Mouse (Mus musculus) left cerebral cortex, adult 2 months (tissue): ENCODE results near the gene Mta2. TPM values are rescaled to one million over a fixed set of nuclear protein-coding genes. Genes with fewer than 3 reads are reported as not detected.

Source experiments
- DNase-seq, 2 experiments: peaks; one replicate each; pipeline ENCODE4 v3.0.0; 2021 to 2022; ENCODE audit warnings: low spot score in 2 of 2, mixed read lengths in 1 of 2; ENCODE audit errors: extremely low spot score in 1 of 2
- H3K27ac ChIP-seq: fragments of 200-600 bp; 2 replicates; pipeline ENCODE4 v1.8.1; 2022
- H3K4me3 ChIP-seq: fragments of 200-600 bp; 2 replicates; pipeline ENCODE4 v1.8.1; 2022
- CTCF ChIP-seq: fragments of 200-600 bp; IDR thresholded peaks from 2 replicates; pipeline ENCODE4 v1.8.1; 2022; ENCODE audit warnings: antibody characterized with exemption, mild to moderate bottlenecking, moderate library complexity
- intact Hi-C: fragments of 180-260 bp; cut with DNase I; formaldehyde crosslinking; loops from one replicate; pipeline ENCODE4 v1.15.1; 2025
- total RNA-seq, 2 experiments: library from RNA; stranded (reverse); gene quantifications; 2 replicates each; pipeline ENCODE4 v1.2.3; 2021

The Mta2 gene
- total RNA-seq, 2 experiments from 2014 or later: 55.5 to 55.6 TPM

GRCm38 (mm10) chr19:8911810-8912209 lies 29.9 kb upstream of the Mta2 start:
- DNase-seq: no peak
- Histone ChIP-seq H3K4me3 (no peak overlapping the region), H3K27ac (peak overlapping the region; percentile 51)
- intact Hi-C loops: no loop called here
- TF ChIP-seq CTCF: no peak

GRCm38 (mm10) chr19:8914212-8914611 lies 27.5 kb upstream of the Mta2 start:
- no peak for DNase-seq
- no peak for TF ChIP-seq CTCF
- Histone ChIP-seq H3K4me3 (no peak overlapping the region), H3K27ac (peak overlapping the region; percentile 6; the same call in 1 of the 2 replicates)
- intact Hi-C loops: no loop called here

DNA sequence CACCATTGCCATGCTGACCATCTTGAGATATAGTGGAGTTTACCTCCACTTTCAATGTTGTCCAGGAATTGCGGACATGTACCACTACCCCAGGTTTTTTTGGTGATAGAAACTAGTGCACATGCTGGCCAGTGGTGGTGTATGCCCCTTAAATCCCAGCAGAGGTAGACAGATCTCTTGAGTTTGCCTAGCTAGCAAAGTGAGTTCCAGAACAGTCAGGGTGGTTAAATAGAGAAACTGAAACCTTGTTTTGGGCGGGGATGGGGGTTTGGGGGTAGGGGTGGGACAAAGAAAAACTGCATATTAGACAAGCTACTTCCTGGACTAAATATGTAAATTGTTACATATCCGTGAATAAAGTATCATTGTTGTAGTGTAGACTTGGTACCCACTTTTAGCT lies 22.7 kb upstream of the Mta2 start:
- no peak for DNase-seq
- intact Hi-C loops: no loop called here
- no peak for TF ChIP-seq CTCF
- no peak overlapping the region for H3K27ac ChIP-seq
- H3K4me3 ChIP-seq: no peak overlapping the region

DNA sequence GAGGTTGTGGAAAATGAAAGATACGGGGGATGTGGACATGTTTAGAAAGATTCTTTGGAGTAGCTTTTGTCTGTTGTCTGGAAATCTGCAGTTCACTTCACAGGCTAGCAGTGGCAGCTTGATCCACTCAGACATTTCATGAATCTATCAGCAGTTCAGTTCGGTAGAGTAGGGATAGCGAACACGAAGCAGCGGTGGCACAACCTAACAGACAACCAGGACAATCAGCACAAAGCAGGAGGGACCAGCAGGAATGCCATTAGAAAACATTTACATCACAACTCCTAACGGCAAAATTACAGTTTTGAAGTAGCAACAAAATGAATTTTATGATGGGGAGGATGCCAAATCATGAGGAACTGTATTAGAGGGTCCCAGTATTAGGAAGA lies 22.0 kb upstream of the Mta2 start:
- no peak for DNase-seq
- intact Hi-C loops: no loop called here
- Histone ChIP-seq H3K27ac (peak overlapping the region; percentile 90), H3K4me3 (peak overlapping the region; percentile 59)
- no peak for TF ChIP-seq CTCF

DNA sequence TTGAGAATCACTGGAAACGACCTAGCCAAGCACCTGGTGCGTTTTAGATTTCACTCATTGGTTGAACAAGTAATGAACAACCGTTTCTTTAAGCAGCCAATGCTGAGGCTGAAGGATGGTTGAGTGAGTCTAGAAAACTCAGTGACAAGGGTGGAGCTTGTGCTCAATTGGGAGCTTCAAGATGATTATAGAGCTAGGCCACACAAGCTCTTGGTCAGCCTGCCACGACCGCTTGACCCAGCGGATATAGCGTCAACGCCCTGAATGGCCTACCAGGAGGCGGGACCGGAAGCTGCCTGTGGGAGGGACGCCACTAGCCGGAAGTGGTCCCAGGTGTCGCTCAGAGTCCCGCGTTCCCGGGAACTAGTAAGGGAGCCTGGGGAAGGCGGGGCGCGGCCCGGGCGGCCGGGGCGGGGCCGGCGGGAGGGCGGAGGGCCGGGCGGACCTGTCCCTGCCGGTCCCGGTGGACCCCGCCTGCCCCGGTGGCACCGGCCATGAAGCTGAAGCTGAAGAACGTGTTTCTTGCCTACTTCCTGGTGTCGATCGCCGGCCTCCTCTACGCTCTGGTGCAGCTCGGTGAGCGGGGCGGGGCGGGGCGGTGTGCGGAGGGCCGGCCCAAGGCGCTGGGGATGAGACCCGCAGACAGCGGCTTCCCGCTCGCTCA lies 21.5 kb upstream of the Mta2 start, which contains the start of gene B3gat3:
TSS of gene B3gat3 (plus strand) at position 302 of the 664 bp plus-strand sequence.
- TF ChIP-seq CTCF: no peak
- H3K4me3 ChIP-seq: peak within 1 kb of the TSS; percentile 59
- peak; percentile 92 to 94 for DNase-seq
- intact Hi-C loops: no loop called here
- peak within 1 kb of the TSS; percentile 90 for H3K27ac ChIP-seq

DNA sequence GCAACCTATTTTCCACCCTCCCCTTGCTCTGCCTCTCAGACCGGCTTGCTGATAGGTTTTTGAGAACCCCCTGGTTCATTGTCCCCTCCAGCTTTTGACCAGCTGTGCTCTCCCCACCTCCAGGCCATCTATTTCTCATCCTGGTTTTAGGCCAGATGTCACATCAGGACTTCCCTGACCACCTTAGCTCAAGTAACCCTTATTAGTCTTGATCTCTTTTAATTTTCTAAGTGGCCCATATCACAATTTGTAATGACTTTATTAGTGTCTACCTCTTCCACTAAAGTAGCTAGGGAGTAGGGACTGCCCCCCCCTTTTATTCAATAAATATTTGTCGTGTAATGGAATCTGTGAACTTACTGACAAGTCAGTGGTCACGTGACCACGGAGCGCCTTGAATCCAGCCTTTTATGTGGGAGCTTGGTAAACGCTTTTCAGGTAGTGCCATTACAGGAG lies 20.8 kb upstream of the Mta2 start:
- H3K4me3 ChIP-seq: peak overlapping the region; percentile 59
- no peak for DNase-seq
- no peak for TF ChIP-seq CTCF
- peak overlapping the region; percentile 90 for H3K27ac ChIP-seq
- intact Hi-C loops: no loop called here

DNA sequence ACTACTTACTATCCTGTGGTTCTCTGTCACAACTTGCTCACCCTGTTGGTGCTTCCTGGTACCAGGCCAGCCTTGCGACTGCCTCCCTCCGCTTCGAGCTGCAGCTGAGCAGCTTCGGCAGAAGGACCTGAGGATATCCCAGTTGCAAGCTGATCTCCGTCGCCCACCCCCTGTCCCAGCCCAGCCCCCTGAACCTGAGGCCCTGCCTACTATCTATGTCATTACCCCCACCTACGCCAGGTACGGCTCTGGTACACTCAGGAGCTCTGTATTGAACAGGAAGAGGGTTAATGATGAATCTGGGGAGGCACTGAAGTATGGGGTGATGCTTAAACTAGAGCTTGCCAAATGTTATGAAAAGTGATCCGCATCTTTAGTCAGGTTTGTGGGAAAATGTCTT lies 19.9 kb upstream of the Mta2 start:
- no peak for TF ChIP-seq CTCF
- no peak for DNase-seq
- intact Hi-C loops: no loop called here
- H3K27ac ChIP-seq: no peak overlapping the region
- no peak overlapping the region for H3K4me3 ChIP-seq

- no peak for TF ChIP-seq CTCF
- Histone ChIP-seq H3K4me3 (no peak overlapping the region), H3K27ac (peak overlapping the region; percentile 7; the same call in 1 of the 2 replicates)
- no peak for DNase-seq
- intact Hi-C loops: no loop called here
Observed at GRCm38 (mm10) chr19:8926766-8927165, 14.9 kb upstream of the Mta2 start.

DNA sequence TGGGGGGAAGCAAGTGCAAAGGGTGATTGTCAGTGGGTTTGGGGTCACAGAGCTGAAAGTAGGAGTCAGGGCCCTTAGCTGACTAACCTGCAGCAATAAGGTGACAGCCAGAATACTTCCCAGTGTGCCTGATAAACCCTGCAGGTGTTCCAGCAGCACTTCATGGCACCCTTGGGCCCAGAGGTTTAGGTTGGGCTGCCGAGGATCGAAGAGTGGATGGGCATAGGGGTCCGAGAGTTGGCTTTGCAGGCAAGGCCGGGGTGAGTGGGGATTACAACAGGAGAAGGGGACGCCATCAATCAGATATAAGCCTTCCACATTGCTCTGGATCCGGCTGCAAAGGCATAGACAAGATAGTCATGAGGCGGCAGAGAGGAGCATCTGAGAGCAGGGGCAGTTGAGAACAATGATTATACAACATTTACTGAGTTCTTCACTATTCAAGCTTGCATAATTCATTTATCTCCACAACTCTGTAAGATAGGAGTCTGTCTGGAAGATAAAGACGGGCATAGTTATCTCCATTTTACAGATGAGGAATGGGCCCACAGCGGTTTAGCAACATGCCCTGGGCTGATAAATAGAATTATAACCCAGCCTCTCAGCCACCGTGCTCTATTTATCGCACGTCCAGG lies 13.7 kb upstream of the Mta2 start:
- TF ChIP-seq CTCF: no peak
- H3K4me3 ChIP-seq: no peak overlapping the region
- H3K27ac ChIP-seq: peak overlapping the region; percentile 73
- intact Hi-C loops: no loop called here
- DNase-seq: no peak

DNA sequence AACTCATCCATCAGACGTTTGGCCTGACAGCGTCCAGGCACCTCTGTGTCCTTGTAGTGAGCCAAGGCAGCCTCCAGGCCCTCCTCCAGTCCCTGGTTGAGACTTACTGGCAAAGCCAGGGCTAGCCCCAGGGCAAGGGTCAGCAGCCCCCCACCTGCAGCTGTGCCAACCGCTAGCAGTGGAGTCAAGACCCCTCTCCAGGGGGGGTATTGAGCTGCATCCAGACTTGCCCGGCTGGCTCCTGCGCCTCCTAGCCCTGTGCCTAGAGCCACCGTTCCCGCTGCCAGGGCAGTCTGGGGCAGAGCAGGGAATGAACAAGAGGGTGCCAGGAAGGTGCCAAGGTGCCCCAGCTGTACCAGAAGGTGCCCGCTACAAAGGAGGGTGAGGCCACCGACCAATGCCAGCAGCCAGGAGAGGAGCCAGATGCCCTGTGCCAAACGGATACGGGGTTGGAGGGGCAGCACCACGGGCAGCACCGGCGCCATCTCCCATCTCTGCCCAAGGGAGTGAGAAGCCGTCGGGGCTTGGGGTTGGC lies 12.9 kb upstream of the Mta2 start:
- H3K4me3 ChIP-seq: peak overlapping the region; percentile 49
- no peak for TF ChIP-seq CTCF
- H3K27ac ChIP-seq: peak overlapping the region; percentile 73
- no peak for DNase-seq
- intact Hi-C loops: no loop called here

- peak; percentile 33 for TF ChIP-seq CTCF
- DNase-seq: peak; percentile 55 to 61
- peak within 1 kb of the TSS; percentile 73 for H3K27ac ChIP-seq
- intact Hi-C loops: no loop called here
- H3K4me3 ChIP-seq: peak within 1 kb of the TSS; percentile 49
Observed at GRCm38 (mm10) chr19:8929224-8930088, 12.2 kb upstream of the Mta2 start, which contains the start of the genes Rom1 and Eml3. Gene Rom1, minus strand, starts transcription at chr19:8929356. Gene Eml3, plus strand, starts transcription at chr19:8929552.
